Mouse (Mus musculus): Measurements from ENCODE around the gene Kansl2. TPM values are rescaled to one million over a fixed set of nuclear protein-coding genes. Genes with fewer than 3 reads are reported as not detected.
A peak's percentile ranks its signal among the peaks of the same experiment; 100 is the strongest.

Gene Kansl2
- polyA plus RNA-seq, 1 experiment from 2014 or later, result 42.3 TPM

GRCm38 (mm10) chr15:98570873-98571538, 36.9 kb upstream of the Kansl2 start, which contains the start of the genes Ccnt1 and 4930415O20Rik:
Gene Ccnt1 (minus strand): TSS chr15:98570923.
Gene 4930415O20Rik (plus strand): TSS chr15:98571004.
- no peaks in the 10 kb centered on the region for H3K9me3 ChIP-seq (ENCODE audit: control insufficient read depth)
- WGBS, result 79% methylated on average over 10 of the region's 10 CpGs
- no peak for ATAC-seq

DNA sequence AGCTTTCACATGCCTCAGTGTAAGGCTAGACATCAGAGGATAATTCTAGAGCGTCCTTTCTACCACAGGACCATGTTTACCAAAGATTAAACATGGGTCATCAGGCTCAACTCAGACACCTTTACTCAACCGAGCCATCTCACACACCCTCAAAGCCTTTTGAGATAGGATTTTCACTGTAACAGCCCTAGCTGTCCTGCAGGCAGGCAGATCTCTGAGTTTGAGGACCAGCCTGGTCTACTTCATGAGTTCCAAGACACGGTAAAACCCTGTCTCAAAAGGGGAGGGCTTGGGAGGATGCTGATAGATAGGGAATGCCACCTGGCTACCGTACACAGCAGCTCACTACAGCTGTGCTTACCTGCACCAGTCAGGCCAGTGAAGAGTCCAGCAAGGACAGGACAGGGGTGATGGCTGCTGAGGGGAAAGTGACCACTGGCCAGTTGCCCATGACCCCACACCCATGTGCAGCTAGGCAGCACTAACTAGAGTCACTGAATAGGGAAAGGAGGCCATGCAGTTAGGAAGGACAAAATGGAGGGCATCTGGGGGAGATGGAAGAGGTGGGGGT, 35.8 kb upstream of the Kansl2 start:
- Histone ChIP-seq H3K36me3 (ENCODE audit: control insufficient read depth, insufficient read depth) (no peaks in the 10 kb centered on the region), H3K4me2 (replicated peaks; ENCODE audit: low read depth) (no peak overlapping the region), H3K9ac (ENCODE audit: low read depth, low read length) (no peak overlapping the region), H3K4me3 (ENCODE audit: low read depth, low read length) (no peak overlapping the region), H3K27me3 (replicated peaks; ENCODE audit: control insufficient read depth, insufficient read depth, low read length) (no peaks in the 10 kb centered on the region), H3K9me3 (ENCODE audit: control insufficient read depth) (no peaks in the 10 kb centered on the region), H3K4me1 (replicated peaks; ENCODE audit: control insufficient read depth, insufficient read depth, low read length) (peaks cover 13% of the 10 kb centered on the region), H3K27ac (ENCODE audit: low read depth, low read length) (no peak overlapping the region)
- ATAC-seq, result no peak
- 66% methylated on average over 4 of the region's 4 CpGs for WGBS
- no peak for TF ChIP-seq CTCF (IDR thresholded peaks at IDR 0.05; ENCODE audit: low read depth)

More at GRCm38 (mm10) chr15:98570873-98571538, 36.9 kb upstream of the Kansl2 start, which contains the start of the genes Ccnt1 and 4930415O20Rik:
- no peak within 1 kb of the TSS for H3K27ac ChIP-seq (ENCODE audit: low read depth, low read length)
- no peak within 1 kb of the TSS for H3K4me2 ChIP-seq (replicated peaks; ENCODE audit: low read depth)
- H3K9ac ChIP-seq (ENCODE audit: low read depth, low read length), result no peak within 1 kb of the TSS
- H3K4me1 ChIP-seq (replicated peaks; ENCODE audit: control insufficient read depth, insufficient read depth, low read length), result peaks cover 4% of the 10 kb centered on the region
- no peaks in the 10 kb centered on the region for H3K36me3 ChIP-seq (ENCODE audit: control insufficient read depth, insufficient read depth)
- TF ChIP-seq CTCF (IDR thresholded peaks at IDR 0.05; ENCODE audit: low read depth), result no peak
- H3K27me3 ChIP-seq (replicated peaks; ENCODE audit: control insufficient read depth, insufficient read depth, low read length), result no peaks in the 10 kb centered on the region
- H3K4me3 ChIP-seq (ENCODE audit: low read depth, low read length), result no peak within 1 kb of the TSS

- Histone ChIP-seq H3K27me3 (replicated peaks; ENCODE audit: control insufficient read depth, insufficient read depth, low read length) (no peaks in the 10 kb centered on the region), H3K9ac (ENCODE audit: low read depth, low read length) (peak overlapping the region; percentile 80; the same call in 1 of the 2 replicates), H3K27ac (ENCODE audit: low read depth, low read length) (no peak overlapping the region), H3K4me3 (ENCODE audit: low read depth, low read length) (no peak overlapping the region), H3K36me3 (ENCODE audit: control insufficient read depth, insufficient read depth) (no peaks in the 10 kb centered on the region), H3K4me1 (replicated peaks; ENCODE audit: control insufficient read depth, insufficient read depth, low read length) (peaks cover 13% of the 10 kb centered on the region), H3K4me2 (replicated peaks; ENCODE audit: low read depth) (peak overlapping the region; percentile 71), H3K9me3 (ENCODE audit: control insufficient read depth) (no peaks in the 10 kb centered on the region)
- no peak for TF ChIP-seq CTCF (IDR thresholded peaks at IDR 0.05; ENCODE audit: low read depth)
- no peak for ATAC-seq
- 55% methylated on average over 7 of the region's 7 CpGs for WGBS
Observed at GRCm38 (mm10) chr15:98569216-98569615, 35.2 kb upstream of the Kansl2 start.

DNA sequence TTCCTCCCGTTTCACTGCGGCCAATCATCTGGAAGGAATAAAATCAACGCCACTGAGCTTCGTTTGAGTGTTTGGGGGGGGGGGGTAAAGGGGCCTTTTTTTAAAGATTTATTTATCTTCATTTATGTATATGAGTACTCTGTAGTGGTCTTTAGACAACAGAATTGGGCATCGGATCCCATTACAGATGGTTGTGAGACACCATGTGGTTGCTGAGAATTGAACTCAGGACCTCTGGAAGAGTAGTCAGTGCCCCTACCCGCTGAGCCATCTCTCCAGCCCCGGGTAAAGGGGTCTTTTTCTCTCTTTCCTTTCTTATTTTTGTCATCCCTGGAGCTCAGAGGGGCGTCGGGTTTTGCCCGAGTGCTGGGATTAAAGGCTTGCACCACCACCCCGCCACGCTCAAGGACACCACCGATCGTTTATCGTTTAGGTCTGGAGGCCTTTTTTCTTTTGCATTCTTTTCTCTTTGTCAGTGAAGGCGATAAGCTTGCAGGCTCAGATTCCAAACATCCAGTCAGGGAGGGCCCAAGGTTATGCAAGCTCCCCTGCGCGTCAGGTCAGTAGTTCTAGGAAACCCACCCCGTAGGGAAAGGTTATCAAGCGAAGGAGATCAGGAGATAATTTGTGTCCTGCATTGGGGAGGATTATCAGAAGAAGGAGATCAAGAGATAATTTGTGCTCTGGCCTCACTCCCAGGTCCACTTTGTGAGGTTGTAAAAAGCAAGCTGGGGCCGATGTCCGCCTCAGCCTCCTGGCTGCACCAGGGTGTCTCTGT, 34.4 kb upstream of the Kansl2 start:
- Histone ChIP-seq H3K9ac (ENCODE audit: low read depth, low read length) (peak overlapping the region; percentile 80), H3K4me1 (replicated peaks; ENCODE audit: control insufficient read depth, insufficient read depth, low read length) (peaks cover 13% of the 10 kb centered on the region), H3K4me3 (ENCODE audit: low read depth, low read length) (peak overlapping the region; percentile 56), H3K9me3 (ENCODE audit: control insufficient read depth) (no peaks in the 10 kb centered on the region), H3K27me3 (replicated peaks; ENCODE audit: control insufficient read depth, insufficient read depth, low read length) (no peaks in the 10 kb centered on the region), H3K36me3 (ENCODE audit: control insufficient read depth, insufficient read depth) (0 out of 2 replicates have a peak, but pooled peaks cover under 1% of the 10 kb centered on the region), H3K27ac (ENCODE audit: low read depth, low read length) (peak overlapping the region; percentile 93), H3K4me2 (replicated peaks; ENCODE audit: low read depth) (peak overlapping the region; percentile 71)
- 5% methylated on average over 22 of the region's 22 CpGs for WGBS
- no peak for ATAC-seq
- TF ChIP-seq CTCF (IDR thresholded peaks at IDR 0.05; ENCODE audit: low read depth), result no peak

DNA sequence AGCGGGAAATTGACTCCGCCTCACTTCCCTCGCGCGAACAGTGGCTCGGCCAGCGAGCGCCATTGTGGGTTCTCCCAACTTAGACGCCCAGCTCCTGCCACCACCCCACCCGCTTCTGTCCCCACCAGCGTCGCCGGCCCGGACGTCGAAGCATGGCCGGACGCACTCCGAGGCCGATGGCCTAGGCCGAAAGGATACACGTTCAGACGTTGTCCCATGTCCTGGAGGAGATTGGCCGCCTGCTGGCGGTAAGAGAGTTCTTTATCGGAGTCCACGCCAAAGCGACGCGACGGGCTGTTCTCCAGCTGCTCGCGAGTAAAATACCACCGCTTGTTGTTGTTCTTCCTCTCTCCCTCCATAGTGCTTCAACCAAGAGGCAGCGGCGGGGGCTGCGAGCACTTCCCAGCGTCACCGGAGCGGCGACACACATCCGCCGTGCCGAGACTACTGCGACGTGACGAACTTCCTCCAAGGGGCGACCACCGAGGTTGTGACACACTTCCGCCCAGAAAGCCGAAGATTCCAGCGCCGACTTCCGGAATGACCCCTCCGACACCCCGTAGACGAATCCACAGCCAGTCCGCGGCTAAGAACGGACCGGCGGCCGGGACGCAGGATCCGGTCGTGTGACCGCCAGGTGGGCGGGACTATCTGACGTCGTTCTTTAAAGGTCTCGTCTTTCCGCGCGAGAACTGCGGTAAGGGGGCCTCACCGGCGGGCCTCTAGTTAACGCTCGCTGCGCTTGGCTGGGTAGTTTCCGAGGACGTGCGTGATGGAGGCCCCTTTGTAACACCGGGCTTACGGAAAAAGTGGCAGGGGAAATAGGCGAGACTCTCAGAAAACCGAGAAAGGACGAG, 33.4 kb upstream of the Kansl2 start:
- 0 out of 2 replicates have a peak, but pooled peaks cover 9% of the 10 kb centered on the region for H3K36me3 ChIP-seq (ENCODE audit: control insufficient read depth, insufficient read depth)

More for the DNA sequence above, 33.4 kb upstream of the Kansl2 start:
- peak overlapping the region; percentile 71 for H3K4me2 ChIP-seq (replicated peaks; ENCODE audit: low read depth)
- peak overlapping the region; percentile 80 for H3K9ac ChIP-seq (ENCODE audit: low read depth, low read length)
- no peaks in the 10 kb centered on the region for H3K9me3 ChIP-seq (ENCODE audit: control insufficient read depth)
- under 1% methylated on average over 88 of the region's 88 CpGs for WGBS
- peak overlapping the region; percentile 56 for H3K4me3 ChIP-seq (ENCODE audit: low read depth, low read length)
- peak; percentile 61 for TF ChIP-seq CTCF (IDR thresholded peaks at IDR 0.05; ENCODE audit: low read depth)
- peak overlapping the region; percentile 93 for H3K27ac ChIP-seq (ENCODE audit: low read depth, low read length)
- H3K27me3 ChIP-seq (replicated peaks; ENCODE audit: control insufficient read depth, insufficient read depth, low read length), result no peaks in the 10 kb centered on the region
- peak; percentile 96 for ATAC-seq
- H3K4me1 ChIP-seq (replicated peaks; ENCODE audit: control insufficient read depth, insufficient read depth, low read length), result peaks cover 13% of the 10 kb centered on the region
